Mouse (Mus musculus) heart, embryonic 15.5 days (tissue): ENCODE results near the gene Pcp2. TPM values are rescaled to one million over a fixed set of nuclear protein-coding genes. Genes with fewer than 3 reads are reported as not detected.
A peak's percentile ranks its signal among the peaks of the same experiment; 100 is the strongest.
"Not testable (repeated sequence)": the region's sequence is repeated elsewhere in the genome, so short reads cannot be mapped to it uniquely, and the experiment has no call there.

Source experiments
- ATAC-seq: fragments of 200-750 bp; cut with Nextera tagmentation; replicated peaks from 2 replicates; pipeline ENCODE4 v1.8.0; 2017; ENCODE audit warnings: low read depth, moderate TSS enrichment; ENCODE audit not compliant: insufficient number of reproducible peaks, insufficient read depth, low FRiP score
- H3K27ac ChIP-seq: fragments of 300-500 bp; sonication (generic); 2 replicates; pipeline ENCODE4 v1.5.1; 2015; ENCODE audit warnings: mild to moderate bottlenecking, inconsistent platforms
- H3K27me3 ChIP-seq: fragments of 300-500 bp; sonication (generic); 2 replicates; pipeline ENCODE4 v1.6.1; 2015; ENCODE audit warnings: inconsistent platforms
- H3K36me3 ChIP-seq: fragments of 300-500 bp; sonication (generic); 2 replicates; pipeline ENCODE4 v1.6.1; 2015; ENCODE audit warnings: mild to moderate bottlenecking, inconsistent platforms
- H3K4me1 ChIP-seq: fragments of 300-500 bp; sonication (generic); replicated peaks from 2 replicates; pipeline ENCODE4 v1.6.1; 2015; ENCODE audit warnings: inconsistent platforms
- H3K4me2 ChIP-seq: fragments of 300-500 bp; sonication (generic); 2 replicates; pipeline ENCODE4 v1.6.1; 2015; ENCODE audit warnings: inconsistent platforms, mild to moderate bottlenecking, moderate library complexity
- H3K4me3 ChIP-seq: fragments of 300-500 bp; sonication (generic); 2 replicates; pipeline ENCODE4 v1.5.1; 2015; ENCODE audit warnings: mild to moderate bottlenecking, inconsistent platforms
- H3K9ac ChIP-seq: fragments of 300-500 bp; sonication (generic); 2 replicates; pipeline ENCODE4 v1.6.1; 2015; ENCODE audit warnings: mild to moderate bottlenecking, inconsistent platforms
- H3K9me3 ChIP-seq: fragments of 300-500 bp; sonication (generic); replicated peaks from 2 replicates; pipeline ENCODE4 v1.6.1; 2016; ENCODE audit warnings: inconsistent platforms
- WGBS: fragments of 180-500 bp; shearing (Covaris S2); methylation state at CpG from one replicate; pipeline ENCODE4 v1.1.7; 2015; ENCODE audit warnings: mixed read lengths; 5-methylcytosine and 5-hydroxymethylcytosine counted together
- polyA plus RNA-seq: library from polyadenylated mRNA; unstranded; fragments of >200 nt; fragmentation: Nextera tagmentation; extraction: Ambion mirVana; gene quantifications from 2 replicates; pipeline ENCODE4 v1.2.1, GENCODE M21; 2015

Gene Pcp2
- polyA plus RNA-seq, 1 experiment from 2014 or later: 0.33 TPM

GRCm38 (mm10) chr8:3587391-3588257 is 37.7 kb downstream of the Pcp2 start:
- Histone ChIP-seq H3K9ac (peak overlapping the region; percentile 71), H3K4me2 (peak overlapping the region; percentile 100), H3K4me1 (peaks cover 11% of the 10 kb centered on the region), H3K4me3 (peak overlapping the region; percentile 68), H3K36me3 (no peaks in the 10 kb centered on the region), H3K27me3 (peaks cover 20% of the 10 kb centered on the region), H3K27ac (no peak overlapping the region), H3K9me3 (no peaks in the 10 kb centered on the region)
- no peak; the same call in 1 of the 2 replicates for ATAC-seq
- under 1% methylated on average over 76 of the region's 77 CpGs for WGBS

DNA sequence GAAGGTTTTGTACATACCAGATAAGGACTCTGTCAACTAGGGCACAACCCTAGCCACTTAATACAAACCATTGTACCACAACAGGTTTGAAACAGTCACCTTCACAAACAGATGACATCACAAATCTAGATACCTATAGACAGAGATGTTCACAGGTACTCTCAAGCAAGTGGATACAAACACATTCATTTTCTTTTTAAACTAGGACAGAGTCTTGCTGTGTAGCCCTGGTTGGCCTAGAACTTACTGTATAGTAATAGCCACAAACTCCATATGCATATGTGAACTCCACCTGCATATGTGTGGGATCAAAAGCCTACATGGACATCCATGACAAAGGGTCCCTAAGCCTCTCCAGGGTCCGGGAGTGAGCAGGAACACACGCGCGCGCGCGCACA is 38.4 kb downstream of the Pcp2 start, which contains the start of gene Camsap3:
TSS of gene Camsap3 (plus strand) at position 301 of the 398 bp plus-strand sequence.
- H3K9me3 ChIP-seq: no peaks in the 10 kb centered on the region
- H3K27me3 ChIP-seq: peaks cover 20% of the 10 kb centered on the region
- H3K4me1 ChIP-seq: peaks cover 11% of the 10 kb centered on the region
- H3K27ac ChIP-seq: no peak within 1 kb of the TSS
- no peak for ATAC-seq
- H3K4me3 ChIP-seq: peak within 1 kb of the TSS; percentile 68
- peak within 1 kb of the TSS; percentile 100 for H3K4me2 ChIP-seq
- 5% methylated on average over 7 of the region's 7 CpGs for WGBS
- H3K36me3 ChIP-seq: no peaks in the 10 kb centered on the region
- H3K9ac ChIP-seq: peak within 1 kb of the TSS; percentile 71

GRCm38 (mm10) chr8:3586452-3586851 is 38.9 kb downstream of the Pcp2 start:
- Histone ChIP-seq H3K4me3 (no peak overlapping the region), H3K9ac (no peak overlapping the region), H3K27ac (no peak overlapping the region), H3K4me2 (no peak overlapping the region), H3K4me1 (peaks cover 11% of the 10 kb centered on the region), H3K27me3 (peaks cover 20% of the 10 kb centered on the region), H3K36me3 (no peaks in the 10 kb centered on the region), H3K9me3 (no peaks in the 10 kb centered on the region)
- WGBS: 87% methylated on average over 2 of the region's 2 CpGs
- no peak for ATAC-seq

GRCm38 (mm10) chr8:3581961-3582360 is 43.4 kb downstream of the Pcp2 start:
- not testable (repeated sequence) for H3K9me3 ChIP-seq, H3K36me3 ChIP-seq, ATAC-seq, H3K4me3 ChIP-seq, H3K27ac ChIP-seq, H3K4me2 ChIP-seq, H3K27me3 ChIP-seq, H3K9ac ChIP-seq, H3K4me1 ChIP-seq
- 80% methylated on average over 3 of the region's 3 CpGs for WGBS

DNA sequence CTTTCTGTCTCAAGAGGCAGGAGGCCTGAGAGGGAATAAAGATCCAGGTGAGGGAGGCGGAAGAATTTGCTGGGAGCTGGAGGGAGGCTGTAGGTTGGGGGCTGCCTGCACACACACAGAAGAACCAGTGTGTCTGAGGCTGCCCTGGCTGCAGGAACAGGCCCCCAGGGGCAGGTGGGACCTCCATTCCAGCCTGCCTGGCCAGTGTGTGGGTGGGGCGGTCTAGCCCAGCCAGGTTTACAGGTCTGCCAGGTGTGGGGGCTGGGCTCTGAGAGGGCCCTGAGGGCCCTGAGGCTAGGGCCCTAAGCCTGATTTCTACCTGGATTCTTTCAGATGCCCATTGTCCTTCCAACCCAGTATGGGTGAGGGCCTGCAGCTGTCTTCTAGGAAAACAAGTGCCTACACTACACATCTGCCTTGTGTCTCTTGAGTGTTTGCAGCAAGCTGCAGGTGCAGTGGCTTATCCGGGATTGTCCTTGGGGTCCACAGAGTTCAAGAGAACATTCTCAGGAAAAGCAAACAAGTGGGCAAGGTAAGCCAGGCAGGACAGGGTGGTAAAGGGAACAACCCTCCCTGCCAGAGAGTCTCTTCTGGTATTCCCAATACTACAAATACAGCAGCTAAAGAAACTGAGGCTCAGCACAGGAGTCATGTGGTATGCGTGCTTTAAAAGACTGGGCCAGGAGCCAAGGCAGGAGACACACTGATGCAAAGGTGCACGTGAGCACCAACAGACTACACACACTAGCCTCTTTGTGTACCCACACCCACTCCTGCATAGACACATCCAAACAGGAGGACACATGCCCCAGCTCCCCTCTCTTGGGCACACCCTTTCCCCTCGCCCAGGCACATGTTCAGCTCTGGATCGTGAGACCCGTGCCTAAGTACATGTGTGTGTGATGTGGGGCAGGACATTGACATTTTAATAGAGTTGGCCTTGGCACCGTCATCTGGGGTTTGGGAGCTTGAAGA is 45.7 kb downstream of the Pcp2 start:
- no peak overlapping the region for H3K4me2 ChIP-seq
- WGBS: 75% methylated on average over 9 of the region's 9 CpGs
- no peak overlapping the region for H3K4me3 ChIP-seq
- ATAC-seq: no peak
- no peak overlapping the region for H3K27ac ChIP-seq
- no peaks in the 10 kb centered on the region for H3K4me1 ChIP-seq
- H3K9me3 ChIP-seq: no peaks in the 10 kb centered on the region
- no peaks in the 10 kb centered on the region for H3K27me3 ChIP-seq
- no peak overlapping the region for H3K9ac ChIP-seq
- no peaks in the 10 kb centered on the region for H3K36me3 ChIP-seq

GRCm38 (mm10) chr8:3576211-3576960 is 49.0 kb downstream of the Pcp2 start:
- Histone ChIP-seq H3K4me2 (no peak overlapping the region), H3K4me3 (no peak overlapping the region), H3K27me3 (no peaks in the 10 kb centered on the region), H3K9me3 (no peaks in the 10 kb centered on the region), H3K9ac (no peak overlapping the region), H3K4me1 (no peaks in the 10 kb centered on the region), H3K27ac (no peak overlapping the region), H3K36me3 (no peaks in the 10 kb centered on the region)
- 73% methylated on average over 15 of the region's 15 CpGs for WGBS
- ATAC-seq: no peak

- WGBS: 89% methylated on average over 3 of the region's 3 CpGs
- no peaks in the 10 kb centered on the region for H3K4me1 ChIP-seq
Measured at GRCm38 (mm10) chr8:3574546-3574945, 50.8 kb downstream of the Pcp2 start.

More at GRCm38 (mm10) chr8:3574546-3574945, 50.8 kb downstream of the Pcp2 start:
- no peak for ATAC-seq
- Histone ChIP-seq H3K4me3 (no peak overlapping the region), H3K9me3 (no peaks in the 10 kb centered on the region), H3K27me3 (no peaks in the 10 kb centered on the region), H3K4me2 (no peak overlapping the region), H3K27ac (no peak overlapping the region), H3K9ac (no peak overlapping the region), H3K36me3 (no peaks in the 10 kb centered on the region)

Other genes with a start within 250 kb of the Pcp2 start
- gene Arhgef18, start 232.5 kb downstream of the Pcp2 start, polyA plus RNA-seq: 4.1 and 6.0 TPM in 2 replicates
- 5.2 and 5.8 TPM in 2 replicates for gene Pex11g, start 157.9 kb downstream of the Pcp2 start, polyA plus RNA-seq
- not detected in 2 replicates for gene Tex45, start 154.7 kb downstream of the Pcp2 start, polyA plus RNA-seq
- gene Zfp358, start 132.4 kb downstream of the Pcp2 start, polyA plus RNA-seq: 26.4 and 34.9 TPM in 2 replicates
- gene Mcoln1, start 125.1 kb downstream of the Pcp2 start, polyA plus RNA-seq: 42.3 and 54.2 TPM in 2 replicates
- 14.2 and 18.6 TPM in 2 replicates for gene Pnpla6, start 110.2 kb downstream of the Pcp2 start, polyA plus RNA-seq
- 4.8 and 5.4 TPM in 2 replicates for gene C330021F23Rik, start 57.6 kb downstream of the Pcp2 start, polyA plus RNA-seq
- 1.3 and 3.0 TPM in 2 replicates for gene Camsap3, start 38.3 kb downstream of the Pcp2 start, polyA plus RNA-seq
- 27.0 and 36.3 TPM in 2 replicates for gene Xab2, start 4.2 kb downstream of the Pcp2 start, polyA plus RNA-seq
- gene Pet100, start 4.0 kb downstream of the Pcp2 start, polyA plus RNA-seq: 72.7 and 104 TPM in 2 replicates
- 35.1 and 55.6 TPM in 2 replicates for gene Stxbp2, start 5.4 kb upstream of the Pcp2 start, polyA plus RNA-seq
- 0.16 TPM in 1 of 2 replicates, not detected in the other for gene Retn, start 30.2 kb upstream of the Pcp2 start, polyA plus RNA-seq
- 0.29 and 0.51 TPM in 2 replicates for gene Mcemp1, start 40.2 kb upstream of the Pcp2 start, polyA plus RNA-seq
- gene Fcor, start 46.8 kb upstream of the Pcp2 start, polyA plus RNA-seq: 5.7 and 6.6 TPM in 2 replicates
- 30.5 and 34.0 TPM in 2 replicates for gene Trappc5, start 50.8 kb upstream of the Pcp2 start, polyA plus RNA-seq
- 0.14 TPM in 1 of 2 replicates, not detected in the other for gene Fcer2a, start 68.6 kb upstream of the Pcp2 start, polyA plus RNA-seq
- 3.2 and 3.6 TPM in 2 replicates for gene Clec4g, start 95.1 kb upstream of the Pcp2 start, polyA plus RNA-seq
- gene Cd209a, start 123.4 kb upstream of the Pcp2 start, polyA plus RNA-seq: 0.11 and 0.34 TPM in 2 replicates
- gene Cd209e, start 228.8 kb upstream of the Pcp2 start, polyA plus RNA-seq: not detected in 2 replicates